Mouse (Mus musculus) stomach, postnatal 0 days (tissue): ENCODE data around the gene Ank2. TPM values are rescaled to one million over a fixed set of nuclear protein-coding genes. Genes with fewer than 3 reads are reported as not detected.

Experiments used
- ATAC-seq: fragments of 200-750 bp; cut with Nextera tagmentation; 2 replicates; pipeline ENCODE4 v1.8.0; 2017; ENCODE audit not compliant: low FRiP score, low TSS enrichment
- DNase-seq: peaks from one replicate; pipeline ENCODE4 v3.0.0-alpha.2; 2016; ENCODE audit warnings: low spot score
- H3K27ac ChIP-seq: fragments of 300-500 bp; sonication (generic); replicated peaks from 2 replicates; pipeline ENCODE4 v1.5.1; 2014; ENCODE audit warnings: mild to moderate bottlenecking, control low read depth
- H3K27me3 ChIP-seq: fragments of 300-500 bp; sonication (generic); 2 replicates; pipeline ENCODE4 v1.6.1; 2014; ENCODE audit warnings: low read length; ENCODE audit not compliant: control insufficient read depth, insufficient read depth
- H3K36me3 ChIP-seq: fragments of 300-500 bp; sonication (generic); 2 replicates; pipeline ENCODE4 v1.6.1; 2014; ENCODE audit warnings: low read length, mixed read lengths; ENCODE audit not compliant: control insufficient read depth, insufficient read depth
- H3K4me1 ChIP-seq: fragments of 300-500 bp; sonication (generic); replicated peaks from 2 replicates; pipeline ENCODE4 v1.6.1; 2014; ENCODE audit warnings: antibody characterized with exemption; ENCODE audit not compliant: control insufficient read depth, insufficient read depth
- H3K4me2 ChIP-seq: fragments of 300-500 bp; sonication (generic); replicated peaks from 2 replicates; pipeline ENCODE4 v1.6.1; 2014; ENCODE audit warnings: low read depth, mild to moderate bottlenecking, control low read depth, moderate library complexity
- H3K4me3 ChIP-seq: fragments of 300-500 bp; sonication (generic); 2 replicates; pipeline ENCODE4 v1.5.1; 2014; ENCODE audit warnings: low read depth, low read length, control low read depth
- H3K9ac ChIP-seq: fragments of 300-500 bp; sonication (generic); 2 replicates; pipeline ENCODE4 v1.6.1; 2014; ENCODE audit warnings: mild to moderate bottlenecking, low read length, control low read depth, mixed read lengths
- H3K9me3 ChIP-seq: fragments of 300-500 bp; sonication (generic); 2 replicates; pipeline ENCODE4 v1.6.1; 2016; ENCODE audit warnings: low read length; ENCODE audit not compliant: control insufficient read depth
- CTCF ChIP-seq: IDR thresholded peaks from 2 replicates; pipeline ENCODE4 v1.5.1; 2016; ENCODE audit warnings: antibody characterized with exemption, low read depth, mild to moderate bottlenecking, moderate library complexity
- EP300 ChIP-seq: optimal IDR thresholded peaks from 2 replicates; pipeline ENCODE3; 2016; ENCODE audit warnings: antibody characterized with exemption
- WGBS: fragments of 180-500 bp; shearing (Covaris S2); extraction: QIAGEN DNeasy Blood & Tissue Kit; methylation state at CpG from one replicate; pipeline ENCODE4 v1.1.7; 2014; 5-methylcytosine and 5-hydroxymethylcytosine counted together
- polyA plus RNA-seq: library from polyadenylated mRNA; unstranded; fragments of >200 nt; fragmentation: Nextera tagmentation; extraction: Ambion mirVana; gene quantifications from 2 replicates; pipeline ENCODE4 v1.2.1, GENCODE M21; 2015

Ank2 gene
- polyA plus RNA-seq, 1 experiment from 2014 or later: 12.3 TPM

DNA sequence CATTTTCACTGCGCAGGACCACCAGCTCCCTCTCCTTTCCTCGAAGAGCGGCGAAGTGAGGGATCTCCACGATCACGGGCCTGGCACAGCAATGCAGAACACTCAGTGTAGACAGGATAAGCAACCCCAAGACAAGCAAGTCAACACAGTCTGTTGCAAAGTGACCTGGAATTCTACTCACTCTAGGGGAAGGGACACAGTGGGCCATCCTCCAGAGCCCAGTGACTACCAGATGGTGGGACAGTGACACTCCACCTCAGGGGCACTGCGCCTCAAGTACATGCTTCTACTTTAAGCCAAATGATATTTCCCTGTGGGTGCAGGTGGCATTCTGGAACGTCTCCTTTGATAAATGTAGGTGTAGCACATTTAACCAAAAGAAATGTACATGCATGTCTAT, 536.8 kb downstream of the Ank2 start:
- H3K27me3 ChIP-seq: no peaks in the 10 kb centered on the region
- no peaks in the 10 kb centered on the region for H3K4me1 ChIP-seq
- ATAC-seq (no peak), DNase-seq (no peak)
- H3K27ac ChIP-seq: no peak overlapping the region
- no peaks in the 10 kb centered on the region for H3K9me3 ChIP-seq
- WGBS: 94% methylated on average over 8 of the region's 8 CpGs
- H3K4me2 ChIP-seq: no peak overlapping the region
- TF ChIP-seq CTCF: no peak
- no peak for TF ChIP-seq EP300
- no peaks in the 10 kb centered on the region for H3K36me3 ChIP-seq
- no peak overlapping the region for H3K4me3 ChIP-seq
- no peak overlapping the region for H3K9ac ChIP-seq

DNA sequence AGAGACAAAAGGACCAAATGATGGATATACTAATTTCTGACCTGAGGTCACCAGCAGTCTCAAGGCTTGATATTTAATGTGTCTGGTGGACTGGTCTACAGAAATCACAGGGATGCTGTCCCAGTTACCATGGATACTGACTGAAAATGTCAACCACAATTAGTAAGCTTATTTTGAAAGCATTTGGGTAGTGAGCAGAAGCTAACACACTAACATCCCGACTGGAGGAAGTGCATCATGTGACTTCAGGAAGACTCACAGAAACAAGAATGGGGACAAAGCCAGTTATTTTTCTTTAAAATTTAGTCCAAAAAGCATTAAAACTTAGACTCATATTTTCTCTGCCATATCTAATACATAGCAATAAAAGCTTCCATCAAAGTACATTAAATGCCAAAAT, 546.5 kb downstream of the Ank2 start:
- Histone ChIP-seq H3K9me3 (no peaks in the 10 kb centered on the region), H3K27me3 (no peaks in the 10 kb centered on the region), H3K4me1 (no peaks in the 10 kb centered on the region), H3K4me3 (no peak overlapping the region), H3K4me2 (no peak overlapping the region), H3K9ac (no peak overlapping the region), H3K36me3 (no peaks in the 10 kb centered on the region), H3K27ac (no peak overlapping the region)
- DNase-seq (no peak), ATAC-seq (no peak)
- no peak for TF ChIP-seq EP300
- no peak for TF ChIP-seq CTCF
- WGBS: 41% methylated on average over 1 of the region's 1 CpGs

GRCm38 (mm10) chr3:126946591-126946990, 552.6 kb downstream of the Ank2 start:
- TF ChIP-seq EP300 (no peak), CTCF (no peak)
- Histone ChIP-seq H3K4me2 (no peak overlapping the region), H3K27me3 (no peaks in the 10 kb centered on the region), H3K36me3 (no peaks in the 10 kb centered on the region), H3K4me1 (no peaks in the 10 kb centered on the region), H3K27ac (no peak overlapping the region), H3K9me3 (no peaks in the 10 kb centered on the region), H3K9ac (no peak overlapping the region), H3K4me3 (no peak overlapping the region)
- 95% methylated on average over 10 of the region's 10 CpGs for WGBS
- DNase-seq (no peak), ATAC-seq (no peak)

DNA sequence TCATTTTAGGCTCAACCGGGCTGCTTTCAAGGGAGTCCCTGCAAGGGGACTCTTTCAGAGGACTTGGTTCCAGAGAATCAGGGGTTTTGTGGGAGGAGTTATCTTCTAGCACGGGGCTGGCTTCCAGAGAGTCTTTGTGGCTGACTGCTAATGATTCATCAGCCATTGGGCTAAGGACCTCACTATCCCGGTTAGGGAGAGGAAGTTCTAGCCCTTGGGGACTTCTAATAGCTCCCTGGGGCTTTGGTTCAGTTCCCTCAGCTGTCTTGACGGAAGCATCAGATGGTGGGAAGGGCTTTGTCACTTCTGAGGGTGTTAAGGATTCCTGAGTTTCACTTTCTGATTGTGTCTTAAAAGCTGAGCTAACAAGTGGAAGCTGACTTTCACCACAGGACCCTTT, 554.3 kb downstream of the Ank2 start:
- H3K4me2 ChIP-seq: no peak overlapping the region
- no peaks in the 10 kb centered on the region for H3K4me1 ChIP-seq
- no peaks in the 10 kb centered on the region for H3K27me3 ChIP-seq
- no peak for TF ChIP-seq EP300
- TF ChIP-seq CTCF: no peak
- no peak overlapping the region for H3K4me3 ChIP-seq
- no peaks in the 10 kb centered on the region for H3K9me3 ChIP-seq
- no peak overlapping the region for H3K9ac ChIP-seq
- H3K27ac ChIP-seq: no peak overlapping the region
- DNase-seq (no peak), ATAC-seq (no peak)
- WGBS: 48% methylated on average over 4 of the region's 4 CpGs
- no peaks in the 10 kb centered on the region for H3K36me3 ChIP-seq

- no peak for ATAC-seq
- Histone ChIP-seq H3K4me3 (no peak overlapping the region), H3K27ac (no peak overlapping the region), H3K36me3 (no peaks in the 10 kb centered on the region), H3K27me3 (no peaks in the 10 kb centered on the region), H3K9ac (no peak overlapping the region), H3K4me2 (no peak overlapping the region), H3K9me3 (no peaks in the 10 kb centered on the region), H3K4me1 (no peaks in the 10 kb centered on the region)
- no peak for TF ChIP-seq EP300
- no peak for TF ChIP-seq CTCF
- no peak for DNase-seq
- WGBS: 73% methylated on average over 11 of the region's 11 CpGs
Measured at GRCm38 (mm10) chr3:126944081-126944480, 555.1 kb downstream of the Ank2 start.

GRCm38 (mm10) chr3:126940452-126940851, 558.7 kb downstream of the Ank2 start:
- DNase-seq: no peak
- TF ChIP-seq CTCF (no peak), EP300 (no peak)
- no peak for ATAC-seq
- H3K4me1 ChIP-seq: no peaks in the 10 kb centered on the region
- WGBS: 83% methylated on average over 5 of the region's 5 CpGs
- H3K27me3 ChIP-seq: no peaks in the 10 kb centered on the region
- H3K4me3 ChIP-seq: no peak overlapping the region
- H3K9ac ChIP-seq: no peak overlapping the region
- H3K4me2 ChIP-seq: no peak overlapping the region
- no peaks in the 10 kb centered on the region for H3K9me3 ChIP-seq
- H3K27ac ChIP-seq: no peak overlapping the region
- no peaks in the 10 kb centered on the region for H3K36me3 ChIP-seq
